Mouse (Mus musculus) E14TG2a.4 (cell line): ENCODE results near the gene Rsph3b.
"Not testable (repeated sequence)": the region's sequence is repeated elsewhere in the genome, so short reads cannot be mapped to it uniquely, and the experiment has no call there.

Experiments used
- CTCF ChIP-seq: conservative IDR thresholded peaks from 2 replicates; pipeline ENCODE4 v1.5.1; 2014; ENCODE audit warnings: low read length
- POU5F1 ChIP-seq: IDR thresholded peaks from 2 replicates; pipeline ENCODE4 v1.6.1; 2014; ENCODE audit warnings: low read length, borderline replicate concordance

- TF ChIP-seq CTCF, POU5F1: not testable (repeated sequence)
These were observed 16.9 kb downstream of the Rsph3b start for GRCm38 (mm10) chr17:6931625-6932024.
